Mouse (Mus musculus): ENCODE results near the gene Gmpr. TPM values are rescaled to one million over a fixed set of nuclear protein-coding genes. Genes with fewer than 3 reads are reported as not detected.

Gmpr gene
- total RNA-seq, 2 experiments from 2014 or later, result 67.0 to 69.7 TPM

DNA sequence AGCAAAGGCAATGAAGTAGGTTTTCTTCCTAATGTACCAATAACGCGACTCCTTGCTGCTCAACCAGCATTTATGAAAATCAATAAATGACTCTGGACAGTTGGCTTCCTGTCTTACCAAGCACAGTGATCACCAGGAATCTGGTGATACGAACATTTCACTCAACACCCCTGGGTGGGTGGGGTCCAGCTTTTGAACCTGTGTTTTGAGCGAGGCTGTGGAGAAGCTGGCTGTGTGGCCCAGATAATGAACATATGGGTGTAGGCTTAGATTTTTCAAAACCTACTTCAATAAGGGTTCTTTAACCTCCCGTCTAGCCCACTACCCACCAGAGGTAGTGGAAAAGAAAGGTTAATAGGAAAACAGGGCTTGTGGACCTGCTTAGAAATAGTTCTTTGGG lies 4.5 kb upstream of the Gmpr start:
- no peak for DNase-seq (ENCODE audit: low spot score in 2 of 2)

DNA sequence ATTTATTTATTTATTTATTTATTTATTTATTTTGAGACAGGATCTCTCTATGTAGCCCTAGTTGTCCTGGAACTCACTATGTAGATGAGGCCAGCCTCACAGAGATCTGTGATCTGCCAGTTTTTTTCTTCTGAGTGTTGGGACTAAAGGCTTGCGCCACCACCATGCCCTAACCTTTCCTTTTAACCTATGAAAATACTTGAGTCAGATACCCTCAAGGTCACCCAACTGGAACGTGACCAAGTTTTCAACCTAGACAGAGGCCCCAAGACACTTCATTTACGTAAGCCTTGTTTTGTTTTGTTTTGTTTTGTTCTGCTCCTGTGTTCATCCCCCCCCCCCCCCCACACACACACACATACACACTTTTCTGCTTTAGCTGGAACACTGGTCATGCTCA lies 1.7 kb upstream of the Gmpr start:
- no peak for DNase-seq (ENCODE audit: low spot score in 2 of 2)

DNA sequence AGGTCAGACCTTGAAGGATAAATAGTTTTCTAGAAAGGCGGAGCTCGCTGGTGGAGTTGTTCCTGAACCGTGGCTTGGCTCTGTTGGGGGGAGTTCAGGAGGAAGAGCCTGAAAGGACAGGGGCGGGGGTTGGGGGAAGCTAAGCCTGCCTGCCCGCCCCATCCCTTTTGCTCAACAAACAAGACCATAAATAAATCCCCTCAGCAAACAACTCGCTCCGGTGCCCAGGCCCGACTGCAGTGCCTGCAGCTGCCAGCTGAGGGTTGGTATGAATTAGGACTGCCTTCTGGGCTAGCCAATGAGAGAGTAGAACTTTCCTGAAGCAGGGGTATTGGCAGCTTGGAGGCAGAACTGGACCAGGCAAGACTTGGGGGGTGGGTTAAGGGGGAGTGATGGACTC lies 1.3 kb downstream of the Gmpr start:
- DNase-seq (ENCODE audit: low spot score in 2 of 2), result peak; percentile 77 to 83

DNA sequence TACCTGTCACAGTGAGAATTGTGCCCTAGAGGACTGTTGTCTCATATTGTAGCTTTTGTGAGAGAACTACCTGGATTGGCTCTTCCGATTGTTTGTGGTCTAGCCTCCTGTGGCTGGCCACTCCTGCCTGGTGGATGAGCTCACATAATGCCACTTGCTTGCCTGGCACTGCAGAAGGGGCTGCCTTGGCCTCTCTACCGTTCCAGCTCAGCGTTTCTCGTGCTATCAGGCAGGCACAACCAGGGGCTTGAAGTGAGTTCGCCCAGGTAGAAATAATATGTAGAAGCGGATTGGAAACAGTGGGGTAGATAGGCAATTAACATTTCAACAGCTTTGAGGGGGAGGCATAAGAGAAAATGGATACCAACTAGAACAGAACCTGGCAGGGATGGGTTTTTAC lies 2.1 kb downstream of the Gmpr start:
- no peak for DNase-seq (ENCODE audit: low spot score in 2 of 2)

DNA sequence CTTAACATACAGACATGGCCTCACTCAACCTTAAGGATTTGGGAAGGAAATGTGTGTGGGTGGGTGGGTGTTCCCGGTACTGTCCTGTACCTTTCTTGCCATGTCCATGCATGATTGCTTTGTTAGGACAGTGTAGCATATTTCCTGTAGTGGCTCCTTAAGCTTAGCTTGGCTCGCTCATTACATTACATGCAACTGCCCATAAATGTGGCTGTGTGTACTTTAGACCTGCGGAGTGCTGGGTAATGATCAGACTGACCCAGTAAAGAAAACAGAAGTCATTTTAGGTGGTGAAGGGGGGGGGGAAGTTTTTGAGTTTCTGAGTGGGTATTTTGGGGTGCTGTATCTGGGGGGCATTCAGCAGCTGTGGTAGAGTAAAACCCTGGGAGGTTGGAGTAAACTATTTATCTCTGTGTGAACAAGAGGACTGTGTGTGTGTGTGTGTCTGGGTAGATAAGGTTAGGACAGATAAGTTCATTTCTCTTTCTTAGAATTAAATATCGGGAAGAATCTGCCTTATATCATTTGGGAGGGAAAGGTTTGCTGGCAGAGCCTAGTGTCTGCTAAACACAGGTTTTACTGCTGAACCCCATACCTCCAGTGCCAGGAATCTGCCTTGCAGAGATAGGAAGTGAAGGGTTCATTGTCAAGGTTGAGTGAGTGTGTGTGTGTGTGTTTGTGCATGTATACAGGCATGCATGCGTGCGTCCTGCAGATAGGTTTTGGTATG lies 4.6 kb downstream of the Gmpr start:
- no peak for DNase-seq (ENCODE audit: low spot score in 2 of 2)

DNA sequence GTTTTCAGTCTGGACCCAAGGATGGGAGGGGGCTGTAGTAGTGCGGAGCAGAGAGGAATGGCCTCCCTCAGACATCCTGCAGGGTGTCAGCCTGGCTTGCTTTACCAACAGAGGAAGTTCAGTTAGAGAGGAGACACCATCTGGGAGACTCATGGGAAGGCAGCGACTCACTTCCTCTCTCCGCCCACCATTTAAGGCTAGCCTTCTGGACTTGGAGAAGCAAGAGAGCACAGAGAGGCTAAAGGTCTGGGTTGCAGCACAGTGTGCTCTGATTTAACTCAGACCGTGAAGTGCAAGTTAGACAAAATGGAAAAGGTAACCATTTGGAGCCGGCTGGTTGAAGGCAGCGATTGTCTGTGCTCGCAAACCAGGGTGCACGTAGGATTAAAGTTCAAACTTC lies 5.3 kb downstream of the Gmpr start:
- no peak for DNase-seq (ENCODE audit: low spot score in 2 of 2)

DNA sequence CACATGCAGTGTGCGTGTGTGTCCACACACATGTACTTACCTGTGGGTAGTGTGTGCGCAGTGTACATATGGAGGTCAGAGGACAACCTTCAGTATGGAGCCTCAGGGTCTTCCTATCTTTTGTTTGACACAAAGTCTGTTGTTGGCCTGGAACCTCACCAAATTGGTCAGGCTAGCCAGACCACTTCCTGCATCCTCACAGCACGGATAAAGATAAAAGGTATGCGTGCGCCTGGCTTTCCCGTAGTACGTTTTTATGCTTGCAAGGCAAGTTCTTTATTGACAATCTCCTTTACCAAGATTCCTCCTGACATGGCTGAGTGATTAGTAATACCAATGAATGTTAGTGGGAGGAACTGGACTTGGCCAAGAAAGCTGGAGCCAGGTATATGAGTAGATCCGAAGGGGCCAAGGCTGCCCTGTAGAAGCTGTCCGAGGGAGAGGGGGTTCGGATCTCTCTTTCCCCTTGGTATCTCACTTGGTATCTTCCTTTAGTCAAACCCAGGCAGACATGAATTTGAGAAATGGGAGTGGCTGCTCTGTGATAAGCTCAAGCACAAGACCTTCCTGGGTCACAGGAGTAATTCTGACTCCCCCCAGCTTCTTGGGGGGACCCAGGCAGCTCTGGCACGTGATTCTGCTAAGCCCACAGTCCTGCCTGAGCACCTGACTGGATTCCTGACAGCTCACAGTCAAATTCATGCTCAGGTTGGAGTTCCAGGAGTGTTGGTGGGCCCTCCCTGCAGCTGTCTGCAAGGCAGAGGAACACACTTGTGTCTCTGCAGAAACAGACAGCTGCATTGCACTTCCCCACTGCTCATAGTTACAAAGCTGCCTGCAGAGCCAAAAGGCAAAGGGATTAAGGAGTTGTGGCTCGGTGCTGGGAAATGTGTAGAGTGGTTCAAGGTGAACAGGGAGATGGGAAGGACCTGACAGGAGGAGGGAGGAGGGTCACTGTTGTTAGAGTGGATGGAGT lies 6.1 kb downstream of the Gmpr start:
- DNase-seq (ENCODE audit: low spot score in 2 of 2), result no peak

DNA sequence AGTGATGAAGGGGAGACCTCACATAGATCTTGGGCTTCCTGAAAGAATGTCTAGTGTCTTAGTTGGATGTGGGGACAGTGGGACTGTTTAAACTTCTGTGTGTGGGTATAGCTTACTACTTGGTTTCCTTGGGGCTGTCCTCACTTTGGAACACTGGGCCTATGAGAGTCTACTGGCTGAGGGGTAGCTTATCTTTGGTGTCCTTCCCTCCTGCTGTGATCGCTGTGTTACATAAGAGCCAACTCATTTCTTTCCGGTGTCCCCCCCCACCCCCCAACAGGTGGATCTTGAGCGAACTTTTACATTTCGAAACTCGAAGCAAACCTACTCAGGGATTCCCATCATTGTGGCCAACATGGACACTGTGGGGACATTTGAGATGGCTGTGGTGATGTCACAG lies 6.9 kb downstream of the Gmpr start:
- DNase-seq (ENCODE audit: low spot score in 2 of 2), result no peak

DNA sequence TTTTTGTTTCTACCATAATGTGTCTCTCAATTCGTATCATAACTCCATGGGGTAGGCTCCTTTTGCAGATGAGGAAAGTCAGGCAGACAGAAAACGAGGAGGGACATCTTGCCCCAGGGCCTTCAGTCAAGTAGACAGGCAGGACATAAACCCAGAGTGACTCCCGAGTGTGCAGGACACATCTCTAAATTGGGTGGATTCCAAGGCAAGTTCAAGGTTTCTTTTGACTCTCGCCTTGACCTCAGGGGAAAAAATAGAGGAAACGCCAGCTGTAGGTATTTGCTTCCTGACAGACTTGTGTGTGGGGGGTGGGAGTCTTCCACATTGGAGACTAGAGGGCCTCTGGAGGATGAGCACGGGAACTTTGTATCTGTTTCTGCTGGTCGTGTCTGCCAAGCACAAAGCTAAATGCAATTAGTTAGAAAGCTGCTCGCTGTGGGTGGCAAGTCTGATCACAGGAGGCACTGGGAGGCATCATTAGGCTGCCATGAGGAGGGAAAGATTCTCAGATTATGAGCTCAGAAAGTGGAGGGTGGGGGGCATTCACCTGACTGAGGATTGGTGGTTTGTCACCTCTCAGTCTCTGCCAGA lies 7.7 kb downstream of the Gmpr start:
- DNase-seq (ENCODE audit: low spot score in 2 of 2), result peak in 1 of 2 experiments; percentile 61

DNA sequence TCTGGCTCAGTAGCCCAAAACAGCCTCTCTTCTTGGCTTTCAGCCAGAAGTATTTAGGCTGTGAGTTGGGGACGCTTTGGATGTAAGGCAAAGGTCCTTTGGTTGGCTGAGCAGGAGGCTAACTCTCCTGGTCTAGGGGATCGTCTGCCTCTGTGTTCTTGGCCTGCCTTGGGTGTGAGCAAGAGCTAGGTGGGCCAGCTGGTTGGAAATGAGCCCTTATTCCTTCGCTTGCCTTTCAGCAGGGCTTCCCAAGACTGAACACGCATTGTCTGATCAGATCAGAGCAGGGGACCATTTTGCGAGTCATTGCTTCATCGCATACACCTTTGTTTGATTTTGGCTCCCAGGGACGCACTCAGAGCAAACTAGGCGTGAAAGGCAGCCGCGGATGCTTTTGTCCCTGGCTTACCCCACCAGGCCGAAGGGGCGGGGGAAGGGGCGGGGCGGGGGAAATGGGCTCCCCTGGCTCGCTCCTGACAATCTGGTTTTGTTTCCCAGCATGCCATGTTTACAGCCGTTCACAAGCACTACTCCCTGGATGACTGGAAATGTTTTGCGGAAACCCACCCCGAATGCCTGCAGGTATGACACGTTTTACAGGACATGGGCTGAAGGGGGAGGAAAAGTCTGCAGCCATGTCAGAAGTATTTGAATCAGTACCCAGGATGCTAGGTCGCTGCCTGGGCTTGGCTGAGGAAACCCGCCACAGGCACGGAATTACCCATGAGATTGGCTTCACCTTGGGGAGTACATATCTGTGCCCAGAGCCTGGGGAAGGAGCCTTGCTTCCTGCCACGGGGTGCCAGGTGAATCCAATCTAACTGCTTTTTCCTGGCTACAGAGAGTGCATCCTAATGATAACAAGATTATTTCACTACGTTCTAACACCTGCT lies 9.5 kb downstream of the Gmpr start:
- DNase-seq (ENCODE audit: low spot score in 2 of 2), result no peak

DNA sequence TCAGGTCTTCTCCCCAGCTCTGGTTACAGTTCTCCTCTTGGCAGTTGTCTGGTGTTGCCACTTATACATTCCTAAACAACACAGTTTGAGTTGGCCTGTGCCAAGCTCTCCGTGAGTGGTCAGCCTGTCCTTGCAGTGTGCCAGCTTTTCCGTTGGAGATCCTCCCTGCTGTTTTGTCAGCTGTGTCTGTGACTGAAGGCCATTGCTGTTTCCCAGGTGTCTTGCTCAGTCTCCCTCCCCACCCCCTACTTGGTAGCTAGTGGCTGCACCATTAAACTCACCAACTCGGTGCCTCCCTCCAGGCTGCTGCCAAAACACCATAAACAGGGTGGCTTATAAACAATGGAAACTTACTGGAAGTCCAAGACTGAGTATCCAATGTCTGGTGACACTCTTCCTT lies 17.1 kb downstream of the Gmpr start:
- DNase-seq (ENCODE audit: low spot score in 2 of 2), result no peak

DNA sequence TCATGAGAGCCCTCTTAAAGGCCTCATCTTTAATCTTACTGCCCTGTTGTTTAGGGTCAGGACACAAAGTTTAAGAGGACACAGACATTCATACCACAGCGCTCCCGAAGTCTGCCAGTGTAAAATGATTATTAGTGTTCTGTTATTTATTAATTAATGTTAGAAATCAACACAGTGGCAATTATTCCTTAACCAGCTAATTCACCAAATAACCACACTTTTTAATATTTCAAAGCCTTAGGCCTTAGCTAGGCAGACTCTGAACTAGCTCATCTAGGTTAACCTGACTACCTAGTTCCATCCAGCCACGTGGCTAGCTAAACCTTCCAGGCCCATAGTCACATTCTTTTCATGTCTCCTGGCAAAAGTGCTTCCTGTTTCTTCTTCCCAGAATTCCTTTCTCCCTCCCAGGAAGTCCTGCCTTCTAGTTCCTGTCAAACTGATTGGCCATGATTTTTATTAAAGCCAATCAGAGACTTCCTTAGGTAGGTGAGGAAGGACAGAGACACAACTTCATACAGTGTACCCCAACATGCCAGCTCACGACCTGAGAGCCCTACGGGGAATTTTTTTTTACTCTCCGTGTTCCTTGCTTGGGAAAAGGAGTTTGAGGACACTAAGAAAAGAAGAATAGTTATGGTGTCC lies 17.7 kb downstream of the Gmpr start:
- DNase-seq (ENCODE audit: low spot score in 2 of 2), result no peak

DNA sequence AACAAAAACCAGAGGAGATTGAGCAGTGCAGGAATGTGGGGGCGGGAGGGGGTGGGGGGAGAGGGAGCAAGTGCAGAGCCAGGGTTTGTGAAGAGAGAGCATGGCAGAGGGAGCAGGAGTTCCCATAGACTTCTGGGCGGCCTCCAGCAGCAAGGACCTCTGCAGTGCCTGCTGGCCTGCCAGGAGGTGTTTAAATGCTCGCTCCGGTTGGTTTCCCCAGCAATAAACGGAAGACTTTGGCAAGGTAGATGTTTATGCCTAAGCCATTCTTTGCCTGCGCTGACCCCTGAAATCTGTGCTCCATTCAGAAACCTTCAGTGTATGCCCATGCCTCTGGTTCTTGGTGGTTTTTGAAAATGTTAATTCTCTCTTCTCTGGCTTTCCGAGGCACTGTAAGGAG lies 19.0 kb downstream of the Gmpr start:
- peak in 1 of 2 experiments; percentile 38 for DNase-seq (ENCODE audit: low spot score in 2 of 2)

DNA sequence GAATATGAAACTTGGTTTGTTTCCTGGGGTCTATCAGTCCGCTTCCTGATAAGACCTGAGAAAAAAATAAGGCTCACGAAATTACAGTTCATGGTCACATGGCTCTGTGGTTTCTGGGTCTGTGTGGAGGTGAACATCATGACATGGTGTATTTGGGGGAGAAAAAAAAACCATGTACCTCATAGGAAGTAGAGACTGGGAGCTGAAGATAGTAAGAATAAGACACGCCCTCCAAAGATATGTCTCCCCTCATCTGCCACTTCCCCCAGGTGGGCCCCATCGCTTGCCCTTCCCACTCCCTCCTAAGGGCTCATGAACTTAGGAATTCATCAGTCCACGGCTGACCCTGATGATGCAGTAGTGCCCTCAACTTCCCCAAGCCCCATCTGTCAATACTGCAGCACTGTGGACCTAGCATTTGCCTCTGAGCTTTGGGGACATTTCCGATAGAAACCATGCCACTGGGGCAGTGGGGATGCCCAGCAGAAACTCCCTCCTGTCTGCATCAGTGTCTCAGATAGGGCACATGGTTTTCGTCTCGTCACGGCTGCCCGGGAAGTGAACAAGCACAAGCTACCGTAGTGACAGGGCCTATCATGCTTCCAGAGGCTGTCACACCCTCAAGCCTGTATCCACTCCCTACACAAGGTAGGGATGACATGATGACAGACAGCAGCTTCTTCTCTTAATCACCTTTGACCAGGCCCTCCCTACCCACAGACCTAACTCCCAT lies 20.2 kb downstream of the Gmpr start:
- no peak for DNase-seq (ENCODE audit: low spot score in 2 of 2)

DNA sequence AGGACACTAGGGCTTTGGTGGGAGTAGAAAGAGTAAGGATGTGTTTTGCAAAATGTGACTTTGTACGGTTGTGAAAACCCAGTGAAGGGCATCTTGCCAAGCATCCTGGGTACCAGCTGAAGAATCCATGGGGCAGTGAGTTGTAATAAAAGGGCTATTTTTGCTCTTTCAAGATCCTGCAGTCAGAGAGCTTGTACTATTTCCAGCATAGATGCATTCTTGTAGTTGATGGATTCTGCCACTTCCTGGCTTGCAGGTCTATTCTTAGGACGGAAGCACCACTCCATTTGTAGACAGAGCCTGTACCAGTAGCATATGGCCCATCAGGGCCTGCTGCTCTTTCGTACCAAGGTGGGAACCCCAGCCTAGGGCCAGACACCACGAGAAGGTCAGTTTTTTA lies 21.5 kb downstream of the Gmpr start:
- no peak for DNase-seq (ENCODE audit: low spot score in 2 of 2)

DNA sequence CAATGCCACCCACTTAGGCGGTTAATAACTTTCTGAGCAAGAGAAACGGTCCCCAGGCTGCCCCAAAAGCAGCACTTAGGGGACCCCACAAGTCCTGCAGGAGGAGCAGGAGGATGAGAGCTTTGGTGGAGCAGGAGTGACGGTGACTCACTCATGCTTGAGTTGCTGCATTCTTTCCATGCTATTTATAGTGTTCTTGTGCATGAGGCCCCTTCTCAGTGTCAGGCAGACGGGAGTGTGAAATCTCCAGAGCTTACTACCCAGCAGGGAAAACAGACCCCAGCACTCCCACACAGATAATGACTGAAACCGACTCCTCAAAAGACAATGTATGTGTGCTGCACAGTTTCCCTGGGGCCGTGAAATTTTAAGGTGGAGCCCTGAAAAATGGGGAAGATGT lies 23.5 kb downstream of the Gmpr start:
- DNase-seq (ENCODE audit: low spot score in 2 of 2), result peak in 1 of 2 experiments; percentile 66

DNA sequence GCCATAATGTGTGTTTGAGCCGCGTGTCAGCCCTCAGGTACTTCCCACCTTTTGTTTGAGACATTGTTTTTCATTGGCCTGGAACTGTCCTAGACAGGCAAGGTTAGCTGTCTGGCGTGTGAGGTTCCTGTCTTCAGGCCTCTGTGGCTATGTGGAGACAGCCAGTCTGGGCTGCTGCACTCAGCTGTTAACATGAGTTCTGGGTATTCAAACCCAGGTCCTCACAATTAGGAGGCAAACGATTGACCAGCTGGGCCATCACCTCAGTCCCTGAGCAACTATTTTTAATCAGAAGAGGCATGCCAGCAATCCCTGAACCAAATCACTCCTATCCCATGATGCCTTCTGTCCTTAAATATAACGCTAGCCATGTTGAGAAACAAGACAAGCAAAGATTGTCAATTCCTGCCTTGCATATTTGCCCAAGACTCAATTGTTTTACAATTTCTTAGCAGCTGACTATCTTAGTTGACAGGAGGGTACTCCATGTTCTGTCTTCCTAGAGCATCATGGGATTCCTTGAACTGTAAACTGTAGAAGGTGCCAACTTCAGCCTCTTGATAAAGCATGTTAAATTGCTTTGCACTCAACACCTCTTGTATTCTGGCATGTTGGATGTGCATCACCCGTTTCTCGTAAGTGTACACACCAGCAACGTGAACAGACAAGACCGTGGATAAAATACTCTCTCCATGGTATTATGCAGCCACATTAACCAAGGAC lies 28.6 kb downstream of the Gmpr start:
- DNase-seq (ENCODE audit: low spot score in 2 of 2), result no peak

DNA sequence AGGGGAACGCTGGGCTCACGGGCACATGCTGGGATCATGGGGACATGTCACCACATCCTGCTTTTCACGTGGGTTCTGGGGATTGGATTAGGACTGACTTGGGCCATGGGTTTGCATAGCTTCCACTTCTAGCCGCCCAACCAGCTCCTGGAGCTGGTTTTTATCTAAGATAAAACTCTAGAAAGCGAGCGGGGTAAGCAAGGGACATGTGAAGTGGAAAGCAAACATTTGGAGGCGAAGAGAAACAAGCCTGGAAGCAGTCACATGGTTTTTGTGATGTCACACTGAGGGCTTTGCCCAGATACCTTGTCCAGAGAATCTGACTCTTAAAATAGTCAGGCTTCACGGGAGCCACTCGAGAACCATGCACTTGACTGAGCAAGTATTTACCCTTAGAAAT lies 29.9 kb downstream of the Gmpr start:
- DNase-seq (ENCODE audit: low spot score in 2 of 2), result no peak

DNA sequence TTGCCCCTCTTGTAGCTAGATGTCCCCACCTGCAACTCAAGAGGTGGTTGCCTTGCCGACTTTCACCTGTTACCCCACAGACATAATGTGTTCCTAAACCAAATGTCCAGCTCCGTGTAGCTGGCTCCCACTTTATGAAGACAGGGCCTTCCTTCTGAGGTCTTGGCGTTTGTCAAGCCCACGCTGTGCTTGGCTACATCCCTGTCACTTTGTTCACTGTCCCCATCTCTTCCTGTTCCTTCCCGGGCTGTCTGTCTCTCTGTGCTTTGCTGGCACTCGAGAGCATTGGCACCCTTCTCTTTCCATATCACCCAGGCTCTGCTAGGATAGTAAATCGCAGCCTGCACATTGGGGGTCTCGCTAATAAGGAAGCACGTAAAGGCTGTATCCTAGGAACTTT lies 30.8 kb downstream of the Gmpr start:
- DNase-seq (ENCODE audit: low spot score in 2 of 2), result no peak

All from layer of hippocampus, adult 18-20 months (tissue).